ENCODE assay signal across 19 mouse cellular contexts in genomic region chr9:49487657-49487943, GRCm38 (mm10). TPM values are rescaled to one million over a fixed set of nuclear protein-coding genes. Genes with fewer than 3 reads are reported as not detected.
A peak's percentile ranks its signal among the peaks of the same experiment; 100 is the strongest.
DNase-seq lines count a peak whose midpoint lies in the region; ATAC-seq and TF ChIP-seq lines count a peak whose summit lies in the region.
"Had no signal": no experiment of that assay in that cellular context is flagged by ENCODE, and none has a peak within 500 bp of the region (broad histone marks: within the 10 kb centered on the region; RNA-seq: fewer than 3 reads in every experiment).

No protein-coding gene starts in this region.

- H3K36me3 ChIP-seq in heart, embryonic 10.5 days, result no peaks in the 10 kb centered on the region
- H3K36me3 ChIP-seq in liver, embryonic 11.5 days (ENCODE audit: control insufficient read depth, insufficient read depth, low read length), result no peaks in the 10 kb centered on the region
- H3K36me3 ChIP-seq in liver, postnatal 0 days (replicated peaks; ENCODE audit: insufficient read depth, low read length), result no peaks in the 10 kb centered on the region
- H3K36me3 ChIP-seq: embryonic facial prominence, embryonic 10.5 days; embryonic facial prominence, embryonic 12.5 days; forebrain, embryonic 15.5 days had no signal

- 78% methylated on average over 6 of the region's 6 CpGs for WGBS in heart, embryonic 10.5 days
- 70% methylated on average over 6 of the region's 6 CpGs for WGBS in liver, embryonic 11.5 days
- WGBS in liver, postnatal 0 days (ENCODE audit: insufficient replicate concordance), result 60% methylated on average over 6 of the region's 6 CpGs

- H3K4me1 ChIP-seq in heart, embryonic 10.5 days, result peaks cover 10% of the 10 kb centered on the region; the same call in 1 of the 2 replicates
- H3K4me1 ChIP-seq in liver, embryonic 11.5 days (replicated peaks; ENCODE audit: control insufficient read depth, insufficient read depth, low read length), result peaks cover 3% of the 10 kb centered on the region; the same call in 1 of the 2 replicates
- peaks cover 4% of the 10 kb centered on the region for H3K4me1 ChIP-seq in liver, postnatal 0 days (ENCODE audit: insufficient read depth)

- H3K27me3 ChIP-seq in heart, embryonic 10.5 days (ENCODE audit: insufficient read depth, poor library complexity, severe bottlenecking), result no peaks in the 10 kb centered on the region
- no peaks in the 10 kb centered on the region; the same call in 1 of the 2 replicates for H3K27me3 ChIP-seq in liver, embryonic 11.5 days (replicated peaks; ENCODE audit: control insufficient read depth, insufficient read depth, low read length)
- no peaks in the 10 kb centered on the region for H3K27me3 ChIP-seq in liver, postnatal 0 days (ENCODE audit: insufficient read depth, low read length)
- H3K27me3 ChIP-seq: embryonic facial prominence, embryonic 12.5 days; forebrain, embryonic 15.5 days had no signal

- TF ChIP-seq CTCF in liver, postnatal 0 days (IDR thresholded peaks at IDR 0.05; ENCODE audit: low read depth), result no peak

- no peak overlapping the region for H3K9ac ChIP-seq in liver, embryonic 11.5 days (ENCODE audit: low read depth, low read length)
- H3K9ac ChIP-seq in liver, postnatal 0 days (replicated peaks), result no peak overlapping the region
- H3K9ac ChIP-seq: embryonic facial prominence, embryonic 12.5 days; forebrain, embryonic 13.5 days; forebrain, embryonic 15.5 days had no signal

- DNase-seq in heart, embryonic 10.5 days (ENCODE audit: low spot score), result peak; percentile 56
- no peak for DNase-seq in heart, adult 18-20 months
- DNase-seq in liver, embryonic 11.5 days (ENCODE audit: low spot score), result peak; percentile 5
- DNase-seq in liver, postnatal 0 days, result no peak
- peak; percentile 25 to 28 for DNase-seq in urinary bladder, postnatal 36 days (ENCODE audit: low spot score in 2 of 2)
- DNase-seq in urinary bladder, adult 2 months (ENCODE audit: low spot score), result no peak
- no peak for DNase-seq in cerebellum, adult 11-12 months
- DNase-seq: adrenal gland, adult 2 months; adrenal gland, postnatal 10 days; adrenal gland, postnatal 25 days; cerebellum, adult 11 months; cerebellum, adult 2 months; cerebellum, adult 9-10 months; cerebellum, postnatal 10 days; cerebellum, postnatal 25 days had no signal

- no peak for ATAC-seq in liver, embryonic 11.5 days (replicated peaks; ENCODE audit: low FRiP score)
- ATAC-seq in liver, postnatal 0 days, result no peak
- ATAC-seq: forebrain, embryonic 13.5 days; forebrain, embryonic 15.5 days had no signal

- no peak for TF ChIP-seq EP300 in liver, postnatal 0 days (IDR thresholded peaks at IDR 0.05; ENCODE audit: low read depth)

- no peak overlapping the region for H3K4me3 ChIP-seq in heart, embryonic 10.5 days
- no peak overlapping the region for H3K4me3 ChIP-seq in liver, embryonic 11.5 days (ENCODE audit: low read depth, low read length)
- no peak overlapping the region for H3K4me3 ChIP-seq in liver, postnatal 0 days (ENCODE audit: low read depth, low read length)
- H3K4me3 ChIP-seq: embryonic facial prominence, embryonic 10.5 days; embryonic facial prominence, embryonic 12.5 days; forebrain, embryonic 13.5 days; forebrain, embryonic 15.5 days had no signal

- H3K4me2 ChIP-seq in liver, embryonic 11.5 days, result no peak overlapping the region
- H3K4me2 ChIP-seq in liver, postnatal 0 days (ENCODE audit: low read depth, low read length), result no peak overlapping the region
- H3K4me2 ChIP-seq: embryonic facial prominence, embryonic 12.5 days; forebrain, embryonic 13.5 days; forebrain, embryonic 15.5 days had no signal

- H3K27ac ChIP-seq in heart, embryonic 10.5 days, result no peak overlapping the region
- no peak overlapping the region for H3K27ac ChIP-seq in liver, embryonic 11.5 days (ENCODE audit: low read depth, low read length)
- H3K27ac ChIP-seq in liver, postnatal 0 days (ENCODE audit: low read depth), result no peak overlapping the region
- H3K27ac ChIP-seq: embryonic facial prominence, embryonic 10.5 days; embryonic facial prominence, embryonic 12.5 days; forebrain, embryonic 13.5 days; forebrain, embryonic 15.5 days had no signal

- H3K9me3 ChIP-seq in heart, embryonic 10.5 days, result no peaks in the 10 kb centered on the region
- H3K9me3 ChIP-seq in liver, embryonic 11.5 days (ENCODE audit: control insufficient read depth, low read length), result no peaks in the 10 kb centered on the region
- H3K9me3 ChIP-seq in liver, postnatal 0 days (ENCODE audit: low read length), result no peaks in the 10 kb centered on the region
- H3K9me3 ChIP-seq: embryonic facial prominence, embryonic 10.5 days; embryonic facial prominence, embryonic 12.5 days; forebrain, embryonic 13.5 days; forebrain, embryonic 15.5 days had no signal

RNA-seq across cellular contexts. Expression of gene Ttc12, which starts 1.6 kb away (rescaled TPM):
- 2.0 and 2.7 TPM in 2 replicates for polyA plus RNA-seq in heart, embryonic 10.5 days (2016; fragmentation: Nextera tagmentation; extraction: Ambion mirVana)
- 1 to 10 TPM; 8.0 to 9.2 TPM for total RNA-seq in heart, adult 18-20 months (2021)
- polyA plus RNA-seq in liver, embryonic 11.5 days (2014; fragmentation: Nextera tagmentation; extraction: Ambion mirVana), result 0.68 and 0.77 TPM in 2 replicates
- 0.09 and 0.15 TPM in 2 replicates for polyA plus RNA-seq in liver, postnatal 0 days (2015; fragmentation: Nextera tagmentation; extraction: Ambion mirVana)
- polyA plus RNA-seq in urinary bladder, adult 2 months (2012; rRNA removed), result 9.9 and 10.9 TPM in 2 replicates

Comparison
In these comparisons a context has a peak if more than half of its experiments do, and no peak if none do; other contexts are left out.
1. DNase-seq: peak in heart, embryonic 10.5 days (single experiment), liver, embryonic 11.5 days (single experiment) and urinary bladder, postnatal 36 days (2 of 2); none in heart, adult 18-20 months (0 of 2), liver, postnatal 0 days (single experiment), urinary bladder, adult 2 months (single experiment) and cerebellum, adult 11-12 months (single experiment).